Mouse (Mus musculus) c-Kit-positive CD71-positive TER-119-positive erythroid progenitor cells, embryonic 14.5 days (primary cell): ENCODE data around the gene Cdiptos.

ENCODE experiments used
- DNase-seq: peaks from one replicate; pipeline ENCODE4 v3.0.0-alpha.2; 2013; ENCODE audit warnings: low spot score

Gene Cdiptos

DNA sequence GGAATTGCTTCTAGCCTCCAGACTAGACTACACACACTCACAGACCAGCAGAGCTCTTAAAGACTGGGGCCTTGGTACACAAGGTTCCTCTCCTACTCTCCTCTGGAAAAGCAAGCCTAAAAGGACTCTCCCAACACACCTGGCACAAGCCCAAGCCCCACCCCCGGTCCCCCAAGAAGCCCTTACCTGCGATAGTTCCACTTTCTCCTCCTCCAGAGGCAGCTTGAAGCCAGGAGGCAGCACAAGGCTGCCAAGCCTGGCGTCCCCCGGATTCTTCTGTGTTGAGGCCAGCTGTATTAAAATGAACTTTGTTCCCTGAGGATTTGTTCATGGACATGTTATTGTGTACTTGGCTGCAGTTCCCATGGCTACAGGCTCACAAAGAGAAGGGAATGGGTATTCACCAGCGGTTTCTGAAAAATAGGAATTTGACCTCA is 53.3 kb downstream of the Cdiptos start, which contains the start of gene Tmem219:
Gene Tmem219, minus strand, starts transcription at position 294 of the 437 bp plus-strand sequence.
- no peak for DNase-seq
